Mouse (Mus musculus) urinary bladder, postnatal 0 days (tissue): Measurements from ENCODE around the gene Tspear. TPM values are rescaled to one million over a fixed set of nuclear protein-coding genes. Genes with fewer than 3 reads are reported as not detected.
A peak's percentile ranks its signal among the peaks of the same experiment; 100 is the strongest.

Experiments used
- microRNA counts: library from miRNA; unstranded; fragments of <30 nt; microRNA quantifications from one replicate; lab custom pipeline; 2016
- microRNA-seq: library from miRNA; unstranded; fragments of <30 nt; microRNA quantifications from one replicate; pipeline ENCODE4, GENCODE M21; 2016
- polyA plus RNA-seq: library from polyadenylated mRNA; unstranded; fragments of >200 nt; fragmentation: Nextera tagmentation; extraction: Ambion mirVana; gene quantifications from 2 replicates; pipeline ENCODE4 v1.2.1, GENCODE M21; 2015

Tspear gene
- polyA plus RNA-seq, 1 experiment from 2014 or later, result 0.39 TPM

GRCm38 (mm10) chr10:77846503-77846902 lies 160.1 kb downstream of the Tspear start, which contains the start of gene Gm36176:
Gm36176 (plus strand) TSS chr10:77846803.

GRCm38 (mm10) chr10:77852559-77852958 lies 166.2 kb downstream of the Tspear start, which contains the start of gene Gm10318:
Gm10318 (plus strand) TSS chr10:77852859.

DNA sequence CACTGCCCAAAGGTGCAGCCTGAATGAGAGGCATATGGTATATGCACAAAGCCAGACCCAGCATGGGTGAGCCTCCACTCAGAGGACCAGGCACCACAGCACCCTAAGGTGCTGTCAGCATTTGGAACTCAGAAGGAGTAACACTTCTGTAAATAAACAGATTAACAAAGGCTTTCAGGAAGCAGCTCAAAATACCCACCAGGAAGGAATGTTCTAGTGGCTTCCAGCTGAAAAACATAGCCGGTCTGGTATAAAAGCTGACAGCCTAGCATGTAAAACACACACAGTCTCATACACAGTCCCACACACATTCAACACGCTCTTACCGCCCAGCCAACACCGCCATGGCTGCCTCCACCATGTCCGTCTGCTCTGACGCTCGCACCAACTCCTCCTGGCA lies 175.3 kb downstream of the Tspear start, which contains the start of gene Gm3285:
Gm3285 (plus strand) TSS at position 301 of the 400 bp plus-strand sequence.

GRCm38 (mm10) chr10:77902211-77902893 lies 216.0 kb downstream of the Tspear start, which contains the start of gene Lrrc3:
Lrrc3 (minus strand) TSS chr10:77902536.

MicroRNA genes within 50 kb of the gene (microRNA counts, 519-probe panel; counts per million panel counts)
- microRNA mmu-miR-1930 (lab: Ali Mortazavi, UCI), result 1,945 counts per million, percentile 21 among the panel's probes with 10 or more counts

Small RNAs within 50 kb of the gene (microRNA-seq; reads per million reads assigned to microRNA genes)
- 4.3 reads per million, percentile 7 among the genes with 10 or more reads in this experiment for gene Mir1930

Other genes starting within 250 kb of the Tspear start
- gene Fam207a, start 170.8 kb upstream of the Tspear start, polyA plus RNA-seq, result 27.7 and 28.7 TPM in 2 replicates
- gene Itgb2, start 156.3 kb upstream of the Tspear start, polyA plus RNA-seq, result 5.6 and 37.0 TPM in 2 replicates
- 150 and 154 TPM in 2 replicates for gene Pttg1ip, start 104.8 kb upstream of the Tspear start, polyA plus RNA-seq
- 184 and 190 TPM in 2 replicates for gene Sumo3, start 80.5 kb upstream of the Tspear start, polyA plus RNA-seq
- 5.7 and 21.3 TPM in 2 replicates for gene Gm49325, start 80.4 kb upstream of the Tspear start, polyA plus RNA-seq
- 59.0 and 62.6 TPM in 2 replicates for gene Ube2g2, start 64.3 kb upstream of the Tspear start, polyA plus RNA-seq
- not detected in 2 replicates for gene Gm19402, start 4.2 kb downstream of the Tspear start, polyA plus RNA-seq
- gene Gm9508, start 10.7 kb downstream of the Tspear start, polyA plus RNA-seq, result not detected in 2 replicates
- gene Gm10272, start 20.1 kb downstream of the Tspear start, polyA plus RNA-seq, result not detected in 2 replicates
- not detected in 2 replicates for gene Gm10024, start 24.9 kb downstream of the Tspear start, polyA plus RNA-seq
- gene Gm10142, start 29.2 kb downstream of the Tspear start, polyA plus RNA-seq, result not detected in 2 replicates
- gene Krtap12-1, start 34.0 kb downstream of the Tspear start, polyA plus RNA-seq, result not detected in 2 replicates
- gene Gm10100, start 39.9 kb downstream of the Tspear start, polyA plus RNA-seq, result not detected in 2 replicates
- gene Gm18596, start 56.1 kb downstream of the Tspear start, polyA plus RNA-seq, result not detected in 2 replicates
- gene Gm9736, start 64.8 kb downstream of the Tspear start, polyA plus RNA-seq, result not detected in 2 replicates
- not detected in 2 replicates for gene Gm3233, start 73.1 kb downstream of the Tspear start, polyA plus RNA-seq
- gene Gm3238, start 84.8 kb downstream of the Tspear start, polyA plus RNA-seq, result not detected in 2 replicates
- not detected in 2 replicates for gene Gm7138, start 90.4 kb downstream of the Tspear start, polyA plus RNA-seq
- not detected in 2 replicates for gene Gm3250, start 96.0 kb downstream of the Tspear start, polyA plus RNA-seq
- gene Gm7137, start 101.6 kb downstream of the Tspear start, polyA plus RNA-seq, result not detected in 2 replicates
- gene Gm9639, start 108.5 kb downstream of the Tspear start, polyA plus RNA-seq, result not detected in 2 replicates
- not detected in 2 replicates for gene Gm19668, start 112.6 kb downstream of the Tspear start, polyA plus RNA-seq
- gene Gm9507, start 125.3 kb downstream of the Tspear start, polyA plus RNA-seq, result not detected in 2 replicates
- gene Gm2696, start 128.1 kb downstream of the Tspear start, polyA plus RNA-seq, result not detected in 2 replicates
- not detected in 2 replicates for gene Krtap10-4, start 140.5 kb downstream of the Tspear start, polyA plus RNA-seq
- gene Krtap10-10, start 149.4 kb downstream of the Tspear start, polyA plus RNA-seq, result not detected in 2 replicates
- not detected in 2 replicates for gene Gm36176, start 160.2 kb downstream of the Tspear start, polyA plus RNA-seq
- not detected in 2 replicates for gene Gm10318, start 166.3 kb downstream of the Tspear start, polyA plus RNA-seq
- not detected in 2 replicates for gene Gm3285, start 175.4 kb downstream of the Tspear start, polyA plus RNA-seq
- gene Lrrc3, start 216.0 kb downstream of the Tspear start, polyA plus RNA-seq, result 7.1 and 7.6 TPM in 2 replicates